Mouse (Mus musculus) stomach, embryonic 16.5 days (tissue): ENCODE measurements around the gene Lrrc43. TPM values are rescaled to one million over a fixed set of nuclear protein-coding genes. Genes with fewer than 3 reads are reported as not detected.
A peak's percentile ranks its signal among the peaks of the same experiment; 100 is the strongest.

Source experiments
- ATAC-seq: fragments of 200-750 bp; cut with Nextera tagmentation; 2 replicates; pipeline ENCODE4 v1.8.0; 2017; ENCODE audit warnings: moderate number of reproducible peaks, moderate TSS enrichment; ENCODE audit not compliant: insufficient read depth, low FRiP score
- H3K27ac ChIP-seq: fragments of 300-500 bp; sonication (generic); 2 replicates; pipeline ENCODE4 v1.5.1; 2014; ENCODE audit warnings: low read length
- H3K27me3 ChIP-seq: fragments of 300-500 bp; sonication (generic); 2 replicates; pipeline ENCODE4 v1.6.1; 2014; ENCODE audit warnings: low read length, control low read depth, mixed read lengths; ENCODE audit not compliant: control insufficient read depth, insufficient read depth
- H3K36me3 ChIP-seq: fragments of 300-500 bp; sonication (generic); 2 replicates; pipeline ENCODE4 v1.6.1; 2014; ENCODE audit warnings: low read length; ENCODE audit not compliant: control insufficient read depth, insufficient read depth
- H3K4me1 ChIP-seq: fragments of 300-500 bp; sonication (generic); 2 replicates; pipeline ENCODE4 v1.6.1; 2014; ENCODE audit warnings: low read length, control low read depth, mixed read lengths; ENCODE audit not compliant: control insufficient read depth, insufficient read depth
- H3K4me2 ChIP-seq: fragments of 300-500 bp; sonication (generic); 2 replicates; pipeline ENCODE4 v1.6.1; 2014; ENCODE audit warnings: low read depth, low read length, mixed read lengths
- H3K4me3 ChIP-seq: fragments of 300-500 bp; sonication (generic); replicated peaks from 2 replicates; pipeline ENCODE4 v1.5.1; 2014; ENCODE audit warnings: mild to moderate bottlenecking, low read length
- H3K9ac ChIP-seq: fragments of 300-500 bp; sonication (generic); 2 replicates; pipeline ENCODE4 v1.6.1; 2014; ENCODE audit warnings: low read length
- H3K9me3 ChIP-seq: fragments of 300-500 bp; sonication (generic); replicated peaks from 2 replicates; pipeline ENCODE4 v1.6.1; 2016; ENCODE audit warnings: low read length, control low read depth; ENCODE audit not compliant: control insufficient read depth
- WGBS: fragments of 180-500 bp; shearing (Covaris S2); extraction: QIAGEN DNeasy Blood & Tissue Kit; methylation state at CpG from one replicate; pipeline ENCODE4 v1.1.7; 2014; 5-methylcytosine and 5-hydroxymethylcytosine counted together
- polyA plus RNA-seq: library from polyadenylated mRNA; unstranded; fragments of >200 nt; fragmentation: Nextera tagmentation; extraction: Ambion mirVana; gene quantifications from 2 replicates; pipeline ENCODE4 v1.2.1, GENCODE M21; 2015

The Lrrc43 gene
- polyA plus RNA-seq: not detected in 2 replicates

DNA sequence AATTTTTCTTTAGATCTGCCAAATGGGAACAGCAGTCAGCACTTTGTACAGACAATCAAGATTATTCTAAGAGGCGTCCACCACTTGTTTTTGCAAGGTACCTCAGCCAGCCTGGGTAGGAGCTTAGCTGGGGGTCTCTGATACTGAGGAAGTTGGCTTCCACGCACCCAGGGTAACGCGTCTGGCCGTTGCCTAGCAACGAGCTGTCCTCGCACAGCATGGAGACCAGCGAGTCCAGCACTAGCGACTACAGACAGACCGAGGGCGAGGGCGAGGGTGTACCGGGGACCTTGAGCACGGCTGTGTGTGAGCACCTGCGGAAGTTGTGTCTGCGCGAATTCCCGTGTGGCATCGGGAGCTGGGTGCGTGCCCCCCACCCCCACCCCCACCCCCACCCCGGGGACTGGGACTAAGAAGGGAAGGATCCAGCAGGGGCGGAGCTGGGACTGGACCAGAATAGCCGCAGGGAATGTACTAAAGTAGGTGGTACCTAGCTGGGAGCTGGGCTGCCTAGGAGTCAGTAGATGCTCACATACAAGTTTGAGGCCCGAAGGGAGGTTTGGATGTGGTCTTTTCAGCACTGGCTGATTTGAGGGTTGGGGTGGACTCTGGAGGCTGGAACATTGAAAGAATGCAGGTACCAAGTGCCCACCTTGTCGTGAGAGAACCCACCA lies at the start of gene Lrrc43, which contains the start of gene Il31:
Gene Lrrc43, plus strand, starts transcription at position 194 of the 674 bp plus-strand sequence.
Gene Il31, minus strand, starts transcription at position 378 of the 674 bp plus-strand sequence.
- Histone ChIP-seq H3K9me3 (no peaks in the 10 kb centered on the region), H3K27ac (no peak within 1 kb of the TSS), H3K4me1 (no peaks in the 10 kb centered on the region), H3K36me3 (no peaks in the 10 kb centered on the region), H3K4me2 (peak within 1 kb of the TSS; percentile 35; the same call in 1 of the 2 replicates), H3K9ac (no peak within 1 kb of the TSS), H3K4me3 (no peak within 1 kb of the TSS), H3K27me3 (no peaks in the 10 kb centered on the region)
- WGBS: 6% methylated on average over 25 of the region's 25 CpGs
- peak; percentile 37; the same call in 1 of the 2 replicates for ATAC-seq

DNA sequence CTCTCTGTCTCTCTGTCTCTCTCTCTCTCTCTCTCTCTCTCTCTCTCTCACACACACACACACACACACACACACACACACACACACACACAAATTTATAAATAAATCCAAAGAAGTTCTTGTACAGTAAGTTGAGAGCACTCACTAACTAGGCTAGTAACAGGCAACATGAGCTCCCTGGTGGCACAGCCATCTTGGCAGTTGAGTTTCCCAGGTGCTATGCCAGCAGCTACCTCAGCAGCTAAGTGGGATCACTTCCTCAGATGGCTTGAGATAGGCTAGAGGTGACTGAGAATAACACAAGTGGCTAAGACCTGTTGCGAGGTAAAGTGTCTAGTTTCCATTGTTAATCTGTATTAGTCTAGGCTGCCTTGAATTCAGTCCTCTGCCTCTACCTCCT lies 49.8 kb upstream of the Lrrc43 start:
- Histone ChIP-seq H3K4me2 (no peak overlapping the region), H3K27me3 (no peaks in the 10 kb centered on the region), H3K36me3 (no peaks in the 10 kb centered on the region), H3K9me3 (no peaks in the 10 kb centered on the region), H3K4me1 (peaks cover 3% of the 10 kb centered on the region; the same call in 1 of the 2 replicates), H3K4me3 (no peak overlapping the region), H3K9ac (no peak overlapping the region), H3K27ac (no peak overlapping the region)
- no peak for ATAC-seq
- WGBS: 87% methylated on average over 1 of the region's 1 CpGs

DNA sequence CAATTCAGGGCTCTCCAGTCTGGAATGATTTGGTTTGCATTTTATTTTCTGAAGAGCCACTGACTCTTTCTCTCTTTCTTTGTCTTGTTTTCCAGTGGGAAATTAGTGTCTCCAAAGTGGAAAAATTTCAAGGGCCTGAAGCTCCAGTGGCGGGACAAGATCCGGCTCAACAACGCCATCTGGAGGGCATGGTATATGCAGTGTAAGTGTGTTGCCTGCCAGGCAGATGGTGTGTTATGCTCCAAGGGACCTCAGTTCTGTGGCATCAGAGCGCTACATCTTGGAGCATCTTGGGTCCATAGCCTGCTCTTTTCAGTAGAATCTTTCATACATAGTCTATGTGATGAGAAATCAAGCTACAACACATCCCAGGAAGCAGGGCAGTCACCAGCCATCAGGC lies 49.2 kb upstream of the Lrrc43 start:
- Histone ChIP-seq H3K36me3 (no peaks in the 10 kb centered on the region), H3K4me2 (no peak overlapping the region), H3K27me3 (no peaks in the 10 kb centered on the region), H3K27ac (no peak overlapping the region), H3K4me1 (peaks cover 3% of the 10 kb centered on the region; the same call in 1 of the 2 replicates), H3K9ac (no peak overlapping the region), H3K4me3 (no peak overlapping the region), H3K9me3 (no peaks in the 10 kb centered on the region)
- ATAC-seq: no peak
- 80% methylated on average over 4 of the region's 4 CpGs for WGBS

GRCm38 (mm10) chr5:123440664-123441063 lies 48.4 kb upstream of the Lrrc43 start:
- H3K4me2 ChIP-seq: no peak overlapping the region
- H3K27ac ChIP-seq: no peak overlapping the region
- H3K4me1 ChIP-seq: peaks cover 2% of the 10 kb centered on the region; the same call in 1 of the 2 replicates
- no peaks in the 10 kb centered on the region for H3K27me3 ChIP-seq
- 58% methylated on average over 4 of the region's 4 CpGs for WGBS
- H3K36me3 ChIP-seq: no peaks in the 10 kb centered on the region
- no peak overlapping the region for H3K4me3 ChIP-seq
- no peaks in the 10 kb centered on the region for H3K9me3 ChIP-seq
- no peak for ATAC-seq
- H3K9ac ChIP-seq: no peak overlapping the region

DNA sequence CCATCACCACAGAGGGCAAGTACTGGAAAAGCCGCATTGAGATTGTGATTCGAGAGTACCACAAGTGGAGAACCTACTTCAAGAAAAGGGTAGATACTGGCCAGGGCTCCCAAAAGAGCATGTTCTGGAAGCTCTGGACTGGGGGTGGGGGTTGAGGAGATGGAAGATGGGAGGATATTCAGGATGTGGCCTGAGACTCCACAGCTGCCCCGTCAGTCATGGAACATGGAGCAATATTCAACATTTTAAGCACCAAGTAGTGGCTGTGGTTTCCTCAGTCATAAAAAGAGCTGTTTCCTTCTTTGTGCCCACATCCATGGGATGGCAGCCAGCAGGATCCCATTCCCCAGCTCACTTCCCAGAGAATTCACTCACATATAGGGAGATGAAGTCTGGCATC lies 46.8 kb upstream of the Lrrc43 start:
- no peak for ATAC-seq
- Histone ChIP-seq H3K27ac (no peak overlapping the region), H3K36me3 (0 out of 2 replicates have a peak, but pooled peaks cover 3% of the 10 kb centered on the region), H3K4me3 (no peak overlapping the region), H3K4me1 (no peaks in the 10 kb centered on the region), H3K27me3 (no peaks in the 10 kb centered on the region), H3K4me2 (no peak overlapping the region), H3K9ac (no peak overlapping the region), H3K9me3 (no peaks in the 10 kb centered on the region)
- 94% methylated on average over 3 of the region's 3 CpGs for WGBS

DNA sequence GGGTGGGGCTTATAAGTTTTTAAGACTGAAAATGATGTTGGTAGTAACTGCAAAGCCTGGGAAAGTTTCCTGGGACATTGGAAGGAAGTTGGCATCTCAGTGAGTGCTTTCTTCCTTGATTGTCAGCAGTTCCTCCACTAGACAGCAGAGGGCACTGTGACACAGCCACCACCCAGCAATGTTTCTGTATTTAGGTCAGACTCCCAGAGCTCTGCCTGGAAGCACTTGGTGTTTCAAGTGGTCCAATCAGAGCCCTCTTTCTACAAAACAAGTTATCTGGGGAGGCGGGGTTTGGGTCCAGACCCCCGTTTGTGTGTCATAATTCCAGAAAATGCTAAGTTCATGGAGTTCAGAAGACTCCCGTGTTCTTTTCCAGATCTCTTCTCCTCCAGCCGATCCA lies 45.0 kb upstream of the Lrrc43 start:
- no peak overlapping the region for H3K27ac ChIP-seq
- 44% methylated on average over 4 of the region's 4 CpGs for WGBS
- H3K9ac ChIP-seq: no peak overlapping the region
- 0 out of 2 replicates have a peak, but pooled peaks cover 3% of the 10 kb centered on the region for H3K36me3 ChIP-seq
- H3K4me1 ChIP-seq: no peaks in the 10 kb centered on the region
- no peak overlapping the region for H3K4me3 ChIP-seq
- no peaks in the 10 kb centered on the region for H3K27me3 ChIP-seq
- no peak for ATAC-seq
- no peaks in the 10 kb centered on the region for H3K9me3 ChIP-seq
- no peak overlapping the region for H3K4me2 ChIP-seq

- no peak for ATAC-seq
- H3K4me2 ChIP-seq: no peak overlapping the region
- no peaks in the 10 kb centered on the region for H3K27me3 ChIP-seq
- H3K4me3 ChIP-seq: no peak overlapping the region
- no peaks in the 10 kb centered on the region for H3K9me3 ChIP-seq
- no peak overlapping the region for H3K9ac ChIP-seq
- no peaks in the 10 kb centered on the region for H3K4me1 ChIP-seq
- H3K36me3 ChIP-seq: peaks cover 5% of the 10 kb centered on the region; the same call in 1 of the 2 replicates
- 87% methylated on average over 5 of the region's 5 CpGs for WGBS
- H3K27ac ChIP-seq: no peak overlapping the region
Measured at GRCm38 (mm10) chr5:123444849-123445334, 44.2 kb upstream of the Lrrc43 start.

DNA sequence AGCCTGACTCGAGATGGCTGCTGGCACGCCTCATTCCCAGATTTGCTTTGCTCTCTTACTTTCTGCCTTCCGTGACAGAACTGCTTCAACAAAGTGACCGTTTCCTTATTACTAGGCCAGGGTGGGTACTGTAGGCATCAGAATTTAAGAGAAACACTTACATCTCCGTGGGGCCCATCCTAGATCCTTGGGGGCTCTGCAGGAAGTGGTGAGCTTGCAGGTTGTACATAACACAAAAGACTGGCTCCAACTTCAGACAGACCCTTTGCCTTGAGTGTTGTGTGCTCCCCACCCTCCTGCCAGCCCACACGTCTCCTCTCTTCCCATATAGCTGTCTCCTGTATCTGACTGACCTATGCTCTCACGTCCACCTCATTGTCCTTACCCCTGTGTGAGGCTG lies 37.2 kb upstream of the Lrrc43 start:
- Histone ChIP-seq H3K27me3 (no peaks in the 10 kb centered on the region), H3K36me3 (peaks cover 8% of the 10 kb centered on the region; the same call in 1 of the 2 replicates), H3K9me3 (no peaks in the 10 kb centered on the region), H3K9ac (no peak overlapping the region), H3K27ac (no peak overlapping the region), H3K4me1 (no peaks in the 10 kb centered on the region), H3K4me3 (no peak overlapping the region), H3K4me2 (no peak overlapping the region)
- 86% methylated on average over 7 of the region's 7 CpGs for whole genome bisulfite sequencing
- no peak for ATAC-seq

DNA sequence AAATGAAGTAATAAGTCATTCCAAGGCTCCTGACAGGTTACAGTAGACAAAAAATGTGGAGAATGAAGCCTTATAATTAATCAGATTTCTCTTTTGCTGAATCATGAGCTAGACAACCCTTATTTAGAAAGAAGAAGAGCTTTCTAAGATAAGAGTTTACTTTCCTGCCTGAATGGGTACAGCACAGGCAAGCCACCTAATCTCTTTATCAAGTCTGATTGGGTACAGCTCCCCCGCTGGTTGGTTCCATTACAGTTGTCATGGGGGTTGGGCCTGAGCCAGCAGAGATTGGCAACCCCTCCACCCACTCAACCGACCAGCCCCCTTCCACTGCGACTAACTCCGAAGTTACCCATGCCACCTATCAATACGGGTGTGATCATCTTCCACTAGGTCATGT lies 27.7 kb upstream of the Lrrc43 start:
- H3K4me1 ChIP-seq: no peaks in the 10 kb centered on the region
- WGBS: 61% methylated on average over 5 of the region's 5 CpGs
- no peak overlapping the region for H3K9ac ChIP-seq
- H3K27ac ChIP-seq: no peak overlapping the region
- no peaks in the 10 kb centered on the region for H3K9me3 ChIP-seq
- H3K4me2 ChIP-seq: no peak overlapping the region
- H3K4me3 ChIP-seq: no peak overlapping the region
- H3K27me3 ChIP-seq: no peaks in the 10 kb centered on the region
- H3K36me3 ChIP-seq: no peaks in the 10 kb centered on the region
- ATAC-seq: no peak
